Mouse (Mus musculus) liver, embryonic 13.5 days (tissue): Measurements from ENCODE around the gene Rspo3. TPM values are rescaled to one million over a fixed set of nuclear protein-coding genes. Genes with fewer than 3 reads are reported as not detected.

Experiments used
- ATAC-seq: fragments of 200-750 bp; cut with Nextera tagmentation; 2 replicates; pipeline ENCODE4 v1.8.0; 2017; ENCODE audit warnings: low read depth, mild to moderate bottlenecking, moderate number of reproducible peaks, moderate library complexity
- DNase-seq: peaks from one replicate; pipeline ENCODE4 v3.0.0; 2022
- H3K27ac ChIP-seq: fragments of 300-500 bp; sonication (generic); 2 replicates; pipeline ENCODE4 v1.5.1; 2015; ENCODE audit warnings: moderate library complexity, mild to moderate bottlenecking, inconsistent platforms
- H3K27me3 ChIP-seq: fragments of 300-500 bp; sonication (generic); 2 replicates; pipeline ENCODE4 v1.6.1; 2015; ENCODE audit warnings: mild to moderate bottlenecking, inconsistent platforms
- H3K36me3 ChIP-seq: fragments of 300-500 bp; sonication (generic); 2 replicates; pipeline ENCODE4 v1.6.1; 2015; ENCODE audit warnings: mild to moderate bottlenecking, inconsistent platforms
- H3K4me1 ChIP-seq: fragments of 300-500 bp; sonication (generic); replicated peaks from 2 replicates; pipeline ENCODE4 v1.6.1; 2015; ENCODE audit warnings: inconsistent platforms
- H3K4me2 ChIP-seq: fragments of 300-500 bp; sonication (generic); 2 replicates; pipeline ENCODE4 v1.6.1; 2015; ENCODE audit warnings: inconsistent platforms, mild to moderate bottlenecking, moderate library complexity
- H3K4me3 ChIP-seq: fragments of 300-500 bp; sonication (generic); replicated peaks from 2 replicates; pipeline ENCODE4 v1.5.1; 2015; ENCODE audit warnings: mild to moderate bottlenecking, inconsistent platforms
- H3K9ac ChIP-seq: fragments of 300-500 bp; sonication (generic); 2 replicates; pipeline ENCODE4 v1.6.1; 2015; ENCODE audit warnings: mild to moderate bottlenecking, inconsistent platforms
- H3K9me3 ChIP-seq: fragments of 300-500 bp; sonication (generic); replicated peaks from 2 replicates; pipeline ENCODE4 v1.6.1; 2016; ENCODE audit warnings: inconsistent platforms
- WGBS: fragments of 180-500 bp; shearing (Covaris S2); methylation state at CpG from one replicate; pipeline ENCODE4 v1.1.7; 2015; ENCODE audit not compliant: insufficient replicate concordance; 5-methylcytosine and 5-hydroxymethylcytosine counted together
- polyA plus RNA-seq: library from polyadenylated mRNA; unstranded; fragments of >200 nt; fragmentation: Nextera tagmentation; extraction: Ambion mirVana; gene quantifications from 2 replicates; pipeline ENCODE4 v1.2.1, GENCODE M21; 2015

The Rspo3 gene
- polyA plus RNA-seq, 1 experiment from 2014 or later, result 4.0 TPM

DNA sequence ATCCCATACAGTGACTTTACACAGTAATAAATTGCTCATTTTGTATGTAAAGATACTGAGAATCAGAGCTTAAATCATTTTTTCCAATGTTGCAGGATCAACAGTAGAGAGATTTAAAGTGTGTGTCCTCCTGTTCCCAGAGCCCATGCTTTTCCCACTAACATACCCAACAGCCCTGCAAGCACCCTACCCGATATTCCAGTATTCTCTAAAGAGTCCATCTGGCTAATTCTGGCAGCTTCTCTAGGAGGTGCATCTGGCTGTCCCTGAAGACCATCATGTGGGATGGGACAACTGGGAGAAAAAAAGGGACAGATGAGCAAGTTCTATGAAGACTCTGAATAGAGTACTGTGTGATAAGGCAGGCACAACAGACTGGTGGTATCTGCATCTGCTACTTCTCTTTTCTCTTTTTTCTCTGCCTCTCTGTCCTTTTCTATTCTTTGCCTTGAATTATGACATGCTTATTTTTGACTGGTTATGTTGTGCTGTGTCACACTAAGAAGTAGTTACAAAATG lies 102.7 kb downstream of the Rspo3 start:
- DNase-seq (no peak), ATAC-seq (no peak)
- H3K27me3 ChIP-seq, result no peaks in the 10 kb centered on the region
- H3K4me3 ChIP-seq, result no peak overlapping the region
- H3K27ac ChIP-seq, result no peak overlapping the region
- H3K9me3 ChIP-seq, result no peaks in the 10 kb centered on the region
- 70% methylated on average over 1 of the region's 1 CpGs for WGBS
- no peaks in the 10 kb centered on the region for H3K4me1 ChIP-seq
- no peak overlapping the region for H3K4me2 ChIP-seq
- no peak overlapping the region for H3K9ac ChIP-seq
- no peaks in the 10 kb centered on the region for H3K36me3 ChIP-seq

DNA sequence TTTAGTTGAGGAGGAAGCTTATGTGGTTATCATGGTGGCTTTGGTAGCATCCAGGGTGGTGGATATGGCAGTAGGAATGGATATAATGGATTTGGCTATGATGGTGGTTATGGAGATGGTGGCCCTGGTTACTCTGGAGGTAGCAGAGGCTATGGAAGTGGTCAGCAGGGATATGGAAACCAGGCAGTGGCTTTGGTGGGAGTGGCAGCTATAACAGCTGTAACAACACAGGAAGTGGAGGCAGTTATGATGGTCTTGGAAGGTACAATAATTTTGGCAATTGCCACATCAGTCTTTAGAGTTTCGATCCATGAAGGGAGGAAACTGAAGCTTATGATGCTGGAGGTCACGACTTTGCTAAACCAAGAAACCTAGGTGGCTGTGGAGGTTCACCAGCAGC lies 109.0 kb downstream of the Rspo3 start:
- H3K9ac ChIP-seq, result no peak overlapping the region
- 52% methylated on average over 2 of the region's 2 CpGs for WGBS
- no peak overlapping the region for H3K27ac ChIP-seq
- no peak overlapping the region for H3K4me3 ChIP-seq
- DNase-seq (no peak), ATAC-seq (no peak)
- H3K27me3 ChIP-seq, result no peaks in the 10 kb centered on the region
- no peaks in the 10 kb centered on the region for H3K9me3 ChIP-seq
- no peaks in the 10 kb centered on the region for H3K4me1 ChIP-seq
- no peak overlapping the region for H3K4me2 ChIP-seq
- no peaks in the 10 kb centered on the region for H3K36me3 ChIP-seq

DNA sequence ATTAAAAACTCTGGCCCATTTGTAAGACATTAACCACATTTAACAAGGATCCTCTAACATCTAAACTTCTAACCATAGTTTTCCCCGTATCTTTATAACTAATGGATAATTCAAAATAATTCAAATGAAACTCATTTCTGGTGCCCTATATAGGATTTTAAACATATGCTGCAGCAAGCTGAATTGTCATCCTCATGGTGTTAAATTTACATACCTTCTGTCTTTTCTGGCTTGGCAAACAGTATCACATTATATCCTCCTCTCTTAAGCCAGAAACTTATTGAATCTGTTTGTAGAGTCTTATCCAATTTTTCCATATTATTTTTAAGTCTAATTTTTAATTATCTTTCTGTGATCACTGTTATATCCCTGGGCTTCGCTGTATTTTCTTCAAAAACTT lies 111.1 kb downstream of the Rspo3 start:
- Histone ChIP-seq H3K4me1 (no peaks in the 10 kb centered on the region), H3K27me3 (no peaks in the 10 kb centered on the region), H3K9ac (no peak overlapping the region), H3K36me3 (no peaks in the 10 kb centered on the region), H3K9me3 (no peaks in the 10 kb centered on the region), H3K4me3 (no peak overlapping the region), H3K4me2 (no peak overlapping the region), H3K27ac (no peak overlapping the region)
- ATAC-seq (no peak), DNase-seq (no peak)
- 57% methylated on average over 2 of the region's 2 CpGs for WGBS

DNA sequence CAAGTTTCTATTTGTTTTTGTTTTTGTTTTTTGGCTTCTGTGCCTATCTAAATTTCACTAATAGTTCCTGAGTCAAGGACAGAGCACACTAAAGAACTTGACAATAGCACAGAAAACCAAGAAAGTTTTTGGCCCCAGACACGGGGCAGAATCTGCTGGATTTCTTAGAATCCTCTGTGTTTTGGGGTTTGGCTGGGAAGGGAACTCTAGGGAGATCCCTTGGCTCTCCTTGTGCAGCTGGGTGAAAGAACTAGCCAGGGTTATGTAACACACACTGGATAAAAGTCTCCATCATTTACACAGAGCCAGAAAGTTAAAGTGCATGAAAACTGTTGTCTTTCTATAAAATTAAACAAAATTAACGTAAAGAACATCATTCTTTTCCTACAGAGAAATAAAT lies 121.3 kb downstream of the Rspo3 start:
- ATAC-seq, result no peak
- Histone ChIP-seq H3K36me3 (no peaks in the 10 kb centered on the region), H3K9me3 (no peaks in the 10 kb centered on the region), H3K27me3 (no peaks in the 10 kb centered on the region), H3K27ac (no peak overlapping the region), H3K4me2 (no peak overlapping the region), H3K9ac (no peak overlapping the region), H3K4me3 (no peak overlapping the region), H3K4me1 (no peaks in the 10 kb centered on the region)
- DNase-seq, result no peak
- 39% methylated on average over 2 of the region's 2 CpGs for WGBS

DNA sequence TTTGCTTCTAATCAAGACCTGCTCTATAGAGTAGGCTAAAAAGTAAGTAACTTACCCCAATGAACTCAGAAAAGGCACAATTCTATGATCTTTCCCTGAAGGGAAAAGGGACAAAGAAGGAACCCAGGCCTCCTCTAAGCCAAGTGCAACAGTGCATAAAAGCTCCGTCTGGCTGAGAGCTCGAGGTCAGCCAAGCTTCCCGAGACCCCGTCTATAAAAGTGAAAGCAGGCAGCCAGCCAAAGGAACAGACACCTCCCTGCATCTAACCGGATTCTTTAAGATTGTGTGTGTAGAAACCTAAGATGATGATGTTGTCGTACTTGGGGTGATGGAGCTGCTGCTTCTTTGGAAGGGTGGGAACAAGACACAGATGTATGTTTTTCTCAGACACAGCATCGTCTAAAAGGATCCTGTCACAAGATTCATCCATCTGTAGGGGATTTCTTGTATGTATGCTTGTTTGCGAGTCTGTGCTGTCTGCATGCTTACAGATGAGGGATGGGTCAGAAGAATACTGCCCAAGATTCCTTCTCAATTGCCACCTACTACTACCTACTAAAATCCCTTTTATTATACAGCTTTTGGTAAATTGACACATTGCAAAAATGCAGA lies 132.9 kb downstream of the Rspo3 start:
- Histone ChIP-seq H3K4me2 (no peak overlapping the region), H3K4me1 (no peaks in the 10 kb centered on the region), H3K9ac (no peak overlapping the region), H3K4me3 (no peak overlapping the region), H3K36me3 (no peaks in the 10 kb centered on the region), H3K27ac (no peak overlapping the region), H3K27me3 (no peaks in the 10 kb centered on the region), H3K9me3 (no peaks in the 10 kb centered on the region)
- WGBS, result 62% methylated on average over 8 of the region's 8 CpGs
- ATAC-seq (no peak), DNase-seq (no peak)

Other genes starting within 250 kb of the Rspo3 start
- gene Echdc1, start 222.7 kb downstream of the Rspo3 start, polyA plus RNA-seq, result 22.9 and 32.3 TPM in 2 replicates
- gene Rnf146, start 173.4 kb downstream of the Rspo3 start, polyA plus RNA-seq, result 15.3 and 20.6 TPM in 2 replicates